Mouse (Mus musculus) 3134 (cell line): ENCODE measurements around the gene Fat1.

ENCODE experiments used
- DNase-seq: peaks from one replicate; pipeline ENCODE4 v3.0.0-alpha.2; 2011; ENCODE audit warnings: low spot score; ENCODE audit not compliant: insufficient read length; ENCODE audit errors: extremely low read depth

Gene Fat1

GRCm38 (mm10) chr8:45001577-45002197, 66.4 kb downstream of the Fat1 start:
- peak; percentile 47 for DNase-seq

GRCm38 (mm10) chr8:45002686-45003085, 67.4 kb downstream of the Fat1 start:
- no peak for DNase-seq

- no peak for DNase-seq
Observed at GRCm38 (mm10) chr8:45004021-45004420, 68.8 kb downstream of the Fat1 start.

- DNase-seq: no peak
Observed at GRCm38 (mm10) chr8:45010685-45011084, 75.4 kb downstream of the Fat1 start.

- DNase-seq: no peak
Observed at GRCm38 (mm10) chr8:45011774-45012173, 76.5 kb downstream of the Fat1 start.

- no peak for DNase-seq
Observed at GRCm38 (mm10) chr8:45013852-45014251, 78.6 kb downstream of the Fat1 start.

- DNase-seq: no peak
Observed at GRCm38 (mm10) chr8:45014498-45015067, 79.3 kb downstream of the Fat1 start.

- DNase-seq: no peak
Observed at GRCm38 (mm10) chr8:45015876-45016275, 80.6 kb downstream of the Fat1 start.

GRCm38 (mm10) chr8:45019241-45019640, 84.0 kb downstream of the Fat1 start:
- DNase-seq: no peak

- DNase-seq: no peak
Observed at GRCm38 (mm10) chr8:45021171-45021570, 85.9 kb downstream of the Fat1 start.

- DNase-seq: no peak
Observed at GRCm38 (mm10) chr8:45021911-45022665, 86.8 kb downstream of the Fat1 start.

GRCm38 (mm10) chr8:45028081-45028497, 92.8 kb downstream of the Fat1 start:
- no peak for DNase-seq

- DNase-seq: no peak
Observed at GRCm38 (mm10) chr8:45038350-45038749, 103.1 kb downstream of the Fat1 start.

GRCm38 (mm10) chr8:45044160-45044559, 108.9 kb downstream of the Fat1 start:
- DNase-seq: no peak

GRCm38 (mm10) chr8:45050451-45050850, 115.2 kb downstream of the Fat1 start:
- DNase-seq: no peak

GRCm38 (mm10) chr8:45051236-45051635, 116.0 kb downstream of the Fat1 start:
- DNase-seq: no peak

- DNase-seq: no peak
Observed at GRCm38 (mm10) chr8:45052205-45052604, 117.0 kb downstream of the Fat1 start.

- no peak for DNase-seq
Observed at GRCm38 (mm10) chr8:45052618-45053017, 117.4 kb downstream of the Fat1 start.

GRCm38 (mm10) chr8:45055500-45055899, 120.3 kb downstream of the Fat1 start:
- DNase-seq: no peak

GRCm38 (mm10) chr8:45056810-45057209, 121.6 kb downstream of the Fat1 start:
- DNase-seq: no peak

- no peak for DNase-seq
Observed at GRCm38 (mm10) chr8:45060083-45060482, 124.8 kb downstream of the Fat1 start.

- no peak for DNase-seq
Observed at GRCm38 (mm10) chr8:45062311-45062710, 127.1 kb downstream of the Fat1 start.
